Mouse (Mus musculus): ENCODE data around the gene Cmtr1. TPM values are rescaled to one million over a fixed set of nuclear protein-coding genes. Genes with fewer than 3 reads are reported as not detected.
A peak's percentile ranks its signal among the peaks of the same experiment; 100 is the strongest.

The Cmtr1 gene
- total and polyA plus RNA-seq, 3 experiments, result 47.3 to 99.6 (median 77.9) TPM

DNA sequence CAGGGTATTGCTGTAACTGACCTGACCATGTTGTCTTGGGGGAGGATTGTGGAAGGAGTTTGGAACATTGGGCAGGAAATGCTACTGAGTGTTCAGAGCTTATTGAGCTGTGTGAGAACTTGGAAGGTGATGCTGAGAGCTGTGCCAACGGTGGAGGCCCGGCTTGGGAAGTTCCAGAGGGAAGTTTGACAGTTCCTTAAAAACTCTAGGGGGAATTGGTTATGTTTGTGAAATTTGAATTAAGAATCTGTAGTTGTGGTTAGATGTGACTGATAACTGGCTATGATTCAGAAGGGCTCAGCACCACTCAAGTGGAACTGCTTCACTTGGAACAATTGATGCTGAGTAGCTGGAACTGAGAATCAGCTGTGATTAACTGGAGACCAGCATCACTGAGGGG is 10.6 kb downstream of the Cmtr1 start:
- Histone ChIP-seq H3K9ac (ENCODE audit: control insufficient read depth, low read depth, low read length, poor library complexity, severe bottlenecking) (no peak overlapping the region), H3K36me3 (ENCODE audit: control insufficient read depth in 1 of 2, insufficient read depth in 2 of 2, low read length in 2 of 2) (peaks cover 17 to 48% of the 10 kb centered on the region in 2 experiments), H3K9me3 (replicated peaks; ENCODE audit: insufficient read depth, low read length) (no peaks in the 10 kb centered on the region), H3K4me3 (ENCODE audit: control insufficient read depth in 1 of 2, insufficient read depth in 1 of 2, low read depth in 2 of 2, low read length in 2 of 2) (no peak overlapping the region), H3K4me1 (ENCODE audit: control insufficient read depth in 1 of 2, insufficient read depth in 2 of 2, low read length in 2 of 2) (peaks cover 10 to 14% of the 10 kb centered on the region in 2 experiments), H3K27ac (ENCODE audit: control insufficient read depth, low read depth, low read length) (no peak overlapping the region), H3K27me3 (ENCODE audit: control insufficient read depth in 1 of 2, insufficient read depth in 2 of 2, low read length in 2 of 2) (no peaks in the 10 kb centered on the region), H3K79me2 (ENCODE audit: control insufficient read depth, insufficient read depth, low read length, poor library complexity) (peaks cover 8% of the 10 kb centered on the region; the same call in 1 of the 2 replicates)
- no peak for TF ChIP-seq ZNF384 (IDR thresholded peaks at IDR 0.05; ENCODE audit: low read depth, low read length)
- no peak for TF ChIP-seq CHD2 (IDR thresholded peaks at IDR 0.05; ENCODE audit: low read length)
- no peak for TF ChIP-seq ZMIZ1 (IDR thresholded peaks at IDR 0.05; ENCODE audit: low read depth, low read length)
- no peak for TF ChIP-seq EP300 (IDR thresholded peaks at IDR 0.05; ENCODE audit: low read depth in 1 of 2, low read length in 2 of 2)
- TF ChIP-seq CHD1 (IDR thresholded peaks at IDR 0.05; ENCODE audit: low read depth, low read length), result no peak
- TF ChIP-seq MAFK (IDR thresholded peaks at IDR 0.05; ENCODE audit: borderline replicate concordance, low read depth, low read length), result no peak
- 0 out of 2 replicates have a peak, but pooled peaks have one; percentile 7 for TF ChIP-seq GATA1 (IDR thresholded peaks at IDR 0.05; ENCODE audit: low read depth, low read length)
- TF ChIP-seq NRF1 (IDR thresholded peaks at IDR 0.05; ENCODE audit: insufficient read depth, low read depth, low read length, poor library complexity, severe bottlenecking), result no peak
- TF ChIP-seq POLR2A (IDR thresholded peaks at IDR 0.05; ENCODE audit: control insufficient read depth in 1 of 2, insufficient read depth in 1 of 2, low read depth in 1 of 2, low read length in 2 of 2, poor library complexity in 1 of 2), result no peak
- no peak for TF ChIP-seq CTCF (IDR thresholded peaks at IDR 0.05 in 2 of 3, conservative IDR thresholded peaks at IDR 0.05 in 1 of 3; ENCODE audit: control insufficient read depth in 1 of 3, insufficient read depth in 1 of 3, low read depth in 2 of 3, low read length in 3 of 3, poor library complexity in 1 of 3, severe bottlenecking in 1 of 3)
- no peak for TF ChIP-seq ELF1 (IDR thresholded peaks at IDR 0.05; ENCODE audit: low read depth, low read length)
- TF ChIP-seq TCF12 (IDR thresholded peaks at IDR 0.05; ENCODE audit: low read depth, low read length), result no peak
- peak; percentile 67 for TF ChIP-seq RCOR1 (IDR thresholded peaks at IDR 0.05; ENCODE audit: low read depth, low read length)
- no peak for TF ChIP-seq USF2 (IDR thresholded peaks at IDR 0.05; ENCODE audit: borderline replicate concordance in 1 of 2, insufficient read depth in 1 of 2, low read depth in 1 of 2, low read length in 2 of 2)
- TF ChIP-seq UBTF (IDR thresholded peaks at IDR 0.05; ENCODE audit: borderline replicate concordance, insufficient read depth, low read depth, low read length), result no peak
- no peak for TF ChIP-seq MYB (IDR thresholded peaks at IDR 0.05; ENCODE audit: low read depth, low read length)
- no peak for TF ChIP-seq E2F4 (IDR thresholded peaks at IDR 0.05; ENCODE audit: borderline replicate concordance, low read depth, low read length)
- TF ChIP-seq HCFC1 (IDR thresholded peaks at IDR 0.05; ENCODE audit: low read depth, low read length), result no peak
- DNase-seq (ENCODE audit: low read depth, low spot score), result no peak

DNA sequence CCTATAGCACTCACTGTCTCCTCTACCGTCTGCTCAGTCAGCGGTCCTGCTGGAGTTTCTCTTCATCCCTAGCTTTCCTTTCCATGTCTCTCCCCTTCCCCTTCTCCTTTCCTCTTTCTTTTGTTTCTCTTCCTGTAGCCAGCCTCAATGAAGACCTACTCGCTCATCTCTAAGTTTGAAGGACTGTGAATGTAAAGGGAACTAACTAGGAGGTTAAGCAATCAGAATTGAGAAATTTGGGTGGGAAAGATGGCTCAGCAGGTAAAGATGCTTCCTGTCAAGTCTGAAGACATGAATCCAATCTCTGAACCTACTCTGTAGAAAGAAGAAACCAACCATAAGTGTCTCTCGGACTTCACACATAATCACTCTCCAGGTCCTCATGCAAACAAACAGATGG is 12.9 kb downstream of the Cmtr1 start:
- Histone ChIP-seq H3K27ac (ENCODE audit: control insufficient read depth, low read depth, low read length) (no peak overlapping the region), H3K4me1 (ENCODE audit: control insufficient read depth in 1 of 2, insufficient read depth in 2 of 2, low read length in 2 of 2) (peaks cover 10 to 14% of the 10 kb centered on the region in 2 experiments)
- no peak for TF ChIP-seq HCFC1 (IDR thresholded peaks at IDR 0.05; ENCODE audit: low read depth, low read length)
- TF ChIP-seq E2F4 (IDR thresholded peaks at IDR 0.05; ENCODE audit: borderline replicate concordance, low read depth, low read length), result no peak
- no peak for TF ChIP-seq TAL1 (IDR thresholded peaks at IDR 0.05; ENCODE audit: low read length)
- no peak for TF ChIP-seq MYB (IDR thresholded peaks at IDR 0.05; ENCODE audit: low read depth, low read length)
- TF ChIP-seq ZNF384 (IDR thresholded peaks at IDR 0.05; ENCODE audit: low read depth, low read length), result no peak
- TF ChIP-seq MAFK (IDR thresholded peaks at IDR 0.05; ENCODE audit: borderline replicate concordance, low read depth, low read length), result no peak
- no peak for TF ChIP-seq SMC3 (IDR thresholded peaks at IDR 0.05; ENCODE audit: low read depth, low read length)
- TF ChIP-seq POLR2AphosphoS2 (IDR thresholded peaks at IDR 0.05; ENCODE audit: low read length), result no peak
- TF ChIP-seq MAX (IDR thresholded peaks at IDR 0.05; ENCODE audit: low read length), result no peak
- no peak for TF ChIP-seq UBTF (IDR thresholded peaks at IDR 0.05; ENCODE audit: borderline replicate concordance, insufficient read depth, low read depth, low read length)
- TF ChIP-seq TBP (IDR thresholded peaks at IDR 0.05; ENCODE audit: low read depth, low read length), result no peak
- no peak for TF ChIP-seq CHD1 (IDR thresholded peaks at IDR 0.05; ENCODE audit: low read depth, low read length)
- no peak for TF ChIP-seq ZKSCAN1 (IDR thresholded peaks at IDR 0.05; ENCODE audit: low read depth, low read length)
- TF ChIP-seq JUND (IDR thresholded peaks at IDR 0.05; ENCODE audit: low read depth, low read length), result no peak
- no peak for TF ChIP-seq BHLHE40 (IDR thresholded peaks at IDR 0.05; ENCODE audit: borderline replicate concordance, low read depth, low read length)
- no peak for TF ChIP-seq ELF1 (IDR thresholded peaks at IDR 0.05; ENCODE audit: low read depth, low read length)
- no peak for TF ChIP-seq ZMIZ1 (IDR thresholded peaks at IDR 0.05; ENCODE audit: low read depth, low read length)
- TF ChIP-seq ZC3H11A (IDR thresholded peaks at IDR 0.05; ENCODE audit: low read depth, low read length), result no peak
- no peak for TF ChIP-seq POLR2A (IDR thresholded peaks at IDR 0.05; ENCODE audit: control insufficient read depth in 1 of 2, insufficient read depth in 1 of 2, low read depth in 1 of 2, low read length in 2 of 2, poor library complexity in 1 of 2)
- TF ChIP-seq MEF2A (IDR thresholded peaks at IDR 0.05; ENCODE audit: extremely low read depth, insufficient replicate concordance, low read depth, low read length, poor library complexity, severe bottlenecking), result no peak

More for the DNA sequence above, 12.9 kb downstream of the Cmtr1 start:
- H3K9me3 ChIP-seq (replicated peaks; ENCODE audit: insufficient read depth, low read length), result no peaks in the 10 kb centered on the region
- peaks cover 13 to 44% of the 10 kb centered on the region in 2 experiments for H3K36me3 ChIP-seq (ENCODE audit: control insufficient read depth in 1 of 2, insufficient read depth in 2 of 2, low read length in 2 of 2)
- no peaks in the 10 kb centered on the region for H3K27me3 ChIP-seq (ENCODE audit: control insufficient read depth in 1 of 2, insufficient read depth in 2 of 2, low read length in 2 of 2)
- H3K79me2 ChIP-seq (ENCODE audit: control insufficient read depth, insufficient read depth, low read length, poor library complexity), result peaks cover 8% of the 10 kb centered on the region; the same call in 1 of the 2 replicates
- H3K4me3 ChIP-seq (ENCODE audit: control insufficient read depth in 1 of 2, insufficient read depth in 1 of 2, low read depth in 2 of 2, low read length in 2 of 2), result no peak overlapping the region
- H3K9ac ChIP-seq (ENCODE audit: control insufficient read depth, low read depth, low read length, poor library complexity, severe bottlenecking), result no peak overlapping the region
- DNase-seq (ENCODE audit: low read depth, low spot score), result no peak
